Mouse (Mus musculus) forebrain, embryonic 12.5 days (tissue): ENCODE data around the gene Erc2. TPM values are rescaled to one million over a fixed set of nuclear protein-coding genes. Genes with fewer than 3 reads are reported as not detected.

Source experiments
- ATAC-seq: fragments of 200-750 bp; cut with Nextera tagmentation; 2 replicates; pipeline ENCODE4 v1.8.0; 2017; ENCODE audit warnings: moderate TSS enrichment; ENCODE audit not compliant: low FRiP score
- H3K27ac ChIP-seq: fragments of 300-500 bp; sonication (generic); 2 replicates; pipeline ENCODE4 v1.5.1; 2016; ENCODE audit warnings: mild to moderate bottlenecking
- H3K27me3 ChIP-seq: fragments of 300-500 bp; sonication (generic); 2 replicates; pipeline ENCODE4 v1.6.1; 2016; ENCODE audit warnings: mild to moderate bottlenecking
- H3K36me3 ChIP-seq: fragments of 300-500 bp; sonication (generic); replicated peaks from 2 replicates; pipeline ENCODE4 v1.6.1; 2016; ENCODE audit warnings: mild to moderate bottlenecking
- H3K4me1 ChIP-seq: fragments of 300-500 bp; sonication (generic); 2 replicates; pipeline ENCODE4 v1.6.1; 2016
- H3K4me2 ChIP-seq: fragments of 300-500 bp; sonication (generic); 2 replicates; pipeline ENCODE4 v1.6.1; 2016; ENCODE audit warnings: mild to moderate bottlenecking, moderate library complexity
- H3K4me3 ChIP-seq: fragments of 300-500 bp; sonication (generic); replicated peaks from 2 replicates; pipeline ENCODE4 v1.5.1; 2016; ENCODE audit warnings: mild to moderate bottlenecking
- H3K9ac ChIP-seq: fragments of 300-500 bp; sonication (generic); 2 replicates; pipeline ENCODE4 v1.6.1; 2016; ENCODE audit warnings: mild to moderate bottlenecking
- H3K9me3 ChIP-seq: fragments of 300-500 bp; sonication (generic); 2 replicates; pipeline ENCODE4 v1.6.1; 2016
- WGBS: fragments of 180-500 bp; shearing (Covaris S2); methylation state at CpG from one replicate; pipeline ENCODE4 v1.1.7; 2016; 5-methylcytosine and 5-hydroxymethylcytosine counted together
- polyA plus RNA-seq: library from polyadenylated mRNA; unstranded; fragments of >200 nt; fragmentation: Nextera tagmentation; extraction: Ambion mirVana; gene quantifications from 2 replicates; pipeline ENCODE4 v1.2.1, GENCODE M21; 2016

The Erc2 gene
- polyA plus RNA-seq, 1 experiment from 2014 or later: 31.7 TPM

- no peaks in the 10 kb centered on the region; the same call in 1 of the 2 replicates for H3K4me1 ChIP-seq
- no peaks in the 10 kb centered on the region for H3K9me3 ChIP-seq
- H3K4me2 ChIP-seq: no peak overlapping the region
- WGBS: 97% methylated on average over 2 of the region's 2 CpGs
- H3K36me3 ChIP-seq: no peaks in the 10 kb centered on the region
- no peaks in the 10 kb centered on the region for H3K27me3 ChIP-seq
- H3K9ac ChIP-seq: no peak overlapping the region
- ATAC-seq: no peak
- H3K4me3 ChIP-seq: no peak overlapping the region
- H3K27ac ChIP-seq: no peak overlapping the region
Observed at GRCm38 (mm10) chr14:27785562-27785961, 163.3 kb downstream of the Erc2 start.

DNA sequence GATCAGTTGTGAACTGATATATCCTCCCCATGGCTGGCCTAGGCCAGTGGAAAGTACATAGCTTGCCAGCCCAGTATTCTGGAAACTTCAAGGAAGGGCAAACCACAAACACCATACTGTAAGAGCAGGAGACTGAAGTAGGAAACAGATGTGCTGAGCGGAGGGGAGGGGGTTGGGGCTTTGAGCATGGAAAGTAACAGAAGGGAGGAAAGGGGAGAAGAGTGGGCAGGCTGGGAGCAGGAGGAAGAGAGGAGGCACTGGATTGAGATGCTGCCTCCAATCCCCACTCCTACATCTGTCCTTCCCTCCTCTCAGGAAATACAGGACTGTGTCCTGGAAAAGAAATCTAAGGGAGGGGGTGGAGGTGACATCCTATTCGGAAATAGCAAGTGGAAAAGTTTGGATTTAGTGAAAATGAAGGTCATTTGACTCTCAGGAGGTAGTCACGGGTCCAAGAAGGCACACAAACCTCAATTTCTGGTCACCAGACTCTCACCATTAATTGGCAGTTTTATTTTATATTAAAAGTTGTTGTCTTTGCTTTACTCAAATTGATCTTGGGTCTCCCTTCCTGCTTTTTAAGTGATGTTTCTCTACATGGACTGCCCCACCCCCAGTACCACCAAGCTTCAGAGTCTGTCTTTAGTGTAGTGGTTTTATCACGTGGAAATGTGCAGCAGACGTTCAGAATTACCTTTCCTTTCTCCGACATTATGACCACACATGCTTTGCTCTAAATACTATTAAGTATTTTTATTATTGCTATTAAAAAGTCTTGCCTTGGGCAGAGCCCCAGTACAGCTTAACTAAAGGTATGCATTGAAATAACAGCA lies 167.1 kb downstream of the Erc2 start:
- no peak overlapping the region for H3K4me2 ChIP-seq
- ATAC-seq: no peak
- WGBS: 78% methylated on average over 6 of the region's 6 CpGs

GRCm38 (mm10) chr14:27798184-27798934 lies 176.1 kb downstream of the Erc2 start:
- Histone ChIP-seq H3K36me3 (no peaks in the 10 kb centered on the region), H3K27ac (no peak overlapping the region), H3K4me3 (no peak overlapping the region), H3K4me1 (peaks cover 9% of the 10 kb centered on the region), H3K27me3 (no peaks in the 10 kb centered on the region), H3K4me2 (no peak overlapping the region), H3K9me3 (no peaks in the 10 kb centered on the region), H3K9ac (no peak overlapping the region)
- WGBS: 74% methylated on average over 11 of the region's 11 CpGs
- no peak for ATAC-seq

More for the DNA sequence above, 167.1 kb downstream of the Erc2 start:
- H3K4me1 ChIP-seq: no peaks in the 10 kb centered on the region
- H3K27me3 ChIP-seq: no peaks in the 10 kb centered on the region
- H3K9ac ChIP-seq: no peak overlapping the region
- no peaks in the 10 kb centered on the region for H3K36me3 ChIP-seq
- no peak overlapping the region for H3K27ac ChIP-seq
- no peaks in the 10 kb centered on the region for H3K9me3 ChIP-seq
- no peak overlapping the region for H3K4me3 ChIP-seq

DNA sequence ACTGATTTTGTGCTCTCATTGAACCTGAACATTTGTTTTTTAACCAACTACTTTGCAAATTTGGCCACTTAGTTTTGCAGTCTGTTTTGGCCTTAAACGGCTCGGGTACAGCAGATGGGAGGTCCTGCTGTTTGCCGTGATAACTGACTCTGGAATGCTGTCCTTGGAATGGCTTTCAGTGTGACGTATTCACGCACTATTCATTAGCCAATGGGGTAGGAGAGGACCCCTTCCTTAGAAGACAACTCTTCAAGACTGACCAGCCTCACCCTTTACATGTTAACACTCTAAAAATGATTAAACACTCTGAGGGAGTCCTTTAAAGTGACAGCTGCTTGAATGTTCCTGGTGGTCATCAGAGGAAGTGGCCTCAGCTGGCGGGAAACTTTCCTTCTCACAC lies 178.5 kb downstream of the Erc2 start:
- H3K4me1 ChIP-seq: peaks cover 18% of the 10 kb centered on the region
- no peak overlapping the region for H3K4me3 ChIP-seq

DNA sequence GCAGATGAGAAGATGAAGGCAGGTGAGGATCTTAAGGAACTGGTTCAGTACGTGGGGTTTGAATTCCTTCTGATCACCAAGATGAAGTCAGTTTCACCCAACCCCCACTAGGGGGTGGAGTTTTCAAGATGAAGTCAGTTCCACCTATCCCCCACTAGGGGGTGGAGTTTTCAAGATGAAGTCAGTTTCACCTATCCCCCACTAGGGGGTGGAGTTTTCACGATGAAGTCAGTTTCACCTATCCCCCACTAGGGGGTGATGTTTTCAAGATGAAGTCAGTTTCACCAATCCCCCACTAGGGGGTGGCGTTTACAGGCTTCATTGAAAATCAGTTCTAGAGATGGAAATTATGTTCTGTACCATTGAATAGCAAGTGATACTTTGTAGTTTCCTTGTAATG lies 181.7 kb downstream of the Erc2 start:
- Histone ChIP-seq H3K4me1 (peaks cover 12% of the 10 kb centered on the region), H3K4me3 (no peak overlapping the region), H3K4me2 (no peak overlapping the region), H3K27me3 (peaks cover 6% of the 10 kb centered on the region; the same call in 1 of the 2 replicates), H3K9ac (no peak overlapping the region), H3K36me3 (no peaks in the 10 kb centered on the region), H3K27ac (no peak overlapping the region), H3K9me3 (no peaks in the 10 kb centered on the region)
- 89% methylated on average over 3 of the region's 3 CpGs for WGBS
- ATAC-seq: no peak

More for the DNA sequence above, 178.5 kb downstream of the Erc2 start:
- H3K4me2 ChIP-seq: no peak overlapping the region
- no peak overlapping the region for H3K27ac ChIP-seq
- no peak for ATAC-seq
- H3K36me3 ChIP-seq: no peaks in the 10 kb centered on the region
- no peaks in the 10 kb centered on the region for H3K9me3 ChIP-seq
- H3K27me3 ChIP-seq: no peaks in the 10 kb centered on the region
- WGBS: 72% methylated on average over 6 of the region's 6 CpGs
- no peak overlapping the region for H3K9ac ChIP-seq

DNA sequence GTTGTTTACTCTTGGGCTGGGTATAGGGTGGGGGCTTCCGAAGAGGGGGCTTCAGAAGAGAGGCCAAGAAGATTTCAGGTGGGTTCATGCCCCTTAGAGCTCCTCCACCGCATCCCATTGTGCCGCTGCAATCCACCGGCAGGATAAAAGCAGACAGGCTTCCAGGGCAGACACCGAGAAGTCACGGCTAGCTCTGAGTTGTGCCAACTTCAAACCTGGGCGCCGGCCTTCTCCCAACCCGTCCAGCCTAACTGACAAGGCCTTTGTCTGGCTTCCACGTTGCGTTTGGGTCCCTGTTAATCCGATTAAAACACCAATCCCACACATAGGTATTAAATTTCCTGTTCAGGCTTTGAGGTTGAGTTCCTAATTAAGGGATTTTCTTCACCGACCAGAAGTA lies 182.8 kb downstream of the Erc2 start:
- ATAC-seq: no peak
- no peaks in the 10 kb centered on the region for H3K36me3 ChIP-seq
- no peak overlapping the region for H3K4me3 ChIP-seq
- H3K27ac ChIP-seq: no peak overlapping the region
- no peaks in the 10 kb centered on the region for H3K9me3 ChIP-seq
- peaks cover 12% of the 10 kb centered on the region for H3K4me1 ChIP-seq
- H3K27me3 ChIP-seq: peaks cover 6% of the 10 kb centered on the region; the same call in 1 of the 2 replicates
- H3K4me2 ChIP-seq: no peak overlapping the region
- WGBS: 28% methylated on average over 13 of the region's 13 CpGs
- no peak overlapping the region for H3K9ac ChIP-seq

- H3K9me3 ChIP-seq: no peaks in the 10 kb centered on the region
- no peak for ATAC-seq
- no peak overlapping the region for H3K9ac ChIP-seq
- H3K27me3 ChIP-seq: peaks cover 10% of the 10 kb centered on the region
- H3K4me3 ChIP-seq: no peak overlapping the region
- no peaks in the 10 kb centered on the region for H3K36me3 ChIP-seq
- peaks cover 13% of the 10 kb centered on the region for H3K4me1 ChIP-seq
- WGBS: 3% methylated on average over 9 of the region's 9 CpGs
- no peak overlapping the region for H3K4me2 ChIP-seq
- no peak overlapping the region for H3K27ac ChIP-seq
Observed at GRCm38 (mm10) chr14:27808080-27808479, 185.9 kb downstream of the Erc2 start.

DNA sequence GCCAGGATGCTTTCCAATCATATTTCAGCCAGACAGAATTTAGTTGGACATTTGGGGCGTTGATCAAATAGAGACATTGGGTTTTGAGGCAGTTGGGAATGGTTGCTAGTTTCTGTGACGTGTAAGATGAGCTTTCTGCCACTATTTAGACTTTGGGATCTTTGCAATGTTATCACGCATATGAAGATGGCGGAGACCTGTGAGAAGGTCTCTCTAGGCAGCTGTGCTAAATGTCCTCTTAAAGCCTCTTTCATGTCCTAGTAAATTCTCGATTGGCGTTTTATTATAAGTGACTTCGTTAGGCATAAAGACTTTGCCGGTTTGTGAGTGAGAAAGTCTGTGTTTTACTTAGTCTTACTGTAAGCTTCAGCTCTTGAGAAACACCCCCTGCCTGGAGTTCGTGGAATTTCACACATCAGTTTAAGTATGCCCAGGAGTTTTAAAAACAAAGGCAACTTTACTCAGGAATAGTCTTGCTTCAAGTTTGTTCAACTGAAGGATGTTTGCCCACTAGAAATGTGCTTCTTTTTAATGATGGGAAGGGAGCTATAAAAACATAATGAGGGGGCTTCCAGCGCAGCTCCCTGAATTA lies 186.4 kb downstream of the Erc2 start:
- Histone ChIP-seq H3K27ac (no peak overlapping the region), H3K36me3 (no peaks in the 10 kb centered on the region), H3K4me3 (no peak overlapping the region), H3K27me3 (peaks cover 10% of the 10 kb centered on the region), H3K9me3 (no peaks in the 10 kb centered on the region), H3K4me1 (peaks cover 13% of the 10 kb centered on the region), H3K9ac (no peak overlapping the region), H3K4me2 (no peak overlapping the region)
- WGBS: 62% methylated on average over 10 of the region's 10 CpGs
- no peak for ATAC-seq

GRCm38 (mm10) chr14:27810790-27811189 lies 188.6 kb downstream of the Erc2 start:
- Histone ChIP-seq H3K36me3 (no peaks in the 10 kb centered on the region), H3K27ac (no peak overlapping the region), H3K4me2 (no peak overlapping the region), H3K27me3 (peaks cover 10% of the 10 kb centered on the region), H3K9me3 (no peaks in the 10 kb centered on the region), H3K4me1 (peaks cover 4% of the 10 kb centered on the region), H3K4me3 (no peak overlapping the region), H3K9ac (no peak overlapping the region)
- WGBS: 11% methylated on average over 7 of the region's 7 CpGs
- no peak for ATAC-seq

DNA sequence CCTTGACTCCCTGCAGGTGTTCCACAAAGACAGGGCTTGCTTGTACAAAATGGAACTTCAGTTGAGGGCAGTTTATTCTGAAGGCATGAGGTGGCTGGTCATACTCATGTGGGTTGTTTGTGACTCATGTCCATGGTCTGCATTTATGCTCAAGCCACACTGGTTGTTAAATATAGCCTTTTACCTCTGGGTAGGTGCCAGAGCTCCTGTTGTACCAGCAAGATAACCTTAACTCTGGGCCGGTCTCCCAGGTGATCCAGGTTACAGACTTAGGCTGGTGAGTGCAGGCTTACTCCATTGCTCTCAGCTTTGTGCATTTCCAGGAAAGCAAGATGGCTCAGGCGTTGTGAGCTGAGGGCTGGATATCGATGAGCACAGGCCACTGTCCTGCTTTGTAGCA lies 189.4 kb downstream of the Erc2 start:
- Histone ChIP-seq H3K4me2 (no peak overlapping the region), H3K27ac (no peak overlapping the region), H3K27me3 (peaks cover 9% of the 10 kb centered on the region), H3K9ac (no peak overlapping the region), H3K36me3 (no peaks in the 10 kb centered on the region), H3K4me1 (peaks cover 4% of the 10 kb centered on the region), H3K9me3 (no peaks in the 10 kb centered on the region), H3K4me3 (no peak overlapping the region)
- no peak for ATAC-seq
- 94% methylated on average over 3 of the region's 3 CpGs for WGBS

GRCm38 (mm10) chr14:27815739-27816138 lies 193.5 kb downstream of the Erc2 start:
- no peaks in the 10 kb centered on the region for H3K9me3 ChIP-seq
- H3K36me3 ChIP-seq: no peaks in the 10 kb centered on the region
- no peak overlapping the region for H3K9ac ChIP-seq
- peak; percentile 30; the same call in 1 of the 2 replicates for ATAC-seq
- no peak overlapping the region for H3K4me3 ChIP-seq
- H3K27ac ChIP-seq: no peak overlapping the region
- H3K4me2 ChIP-seq: no peak overlapping the region
- WGBS: 57% methylated on average over 6 of the region's 6 CpGs
- peaks cover 4% of the 10 kb centered on the region; the same call in 1 of the 2 replicates for H3K27me3 ChIP-seq
- H3K4me1 ChIP-seq: peaks cover 3% of the 10 kb centered on the region

DNA sequence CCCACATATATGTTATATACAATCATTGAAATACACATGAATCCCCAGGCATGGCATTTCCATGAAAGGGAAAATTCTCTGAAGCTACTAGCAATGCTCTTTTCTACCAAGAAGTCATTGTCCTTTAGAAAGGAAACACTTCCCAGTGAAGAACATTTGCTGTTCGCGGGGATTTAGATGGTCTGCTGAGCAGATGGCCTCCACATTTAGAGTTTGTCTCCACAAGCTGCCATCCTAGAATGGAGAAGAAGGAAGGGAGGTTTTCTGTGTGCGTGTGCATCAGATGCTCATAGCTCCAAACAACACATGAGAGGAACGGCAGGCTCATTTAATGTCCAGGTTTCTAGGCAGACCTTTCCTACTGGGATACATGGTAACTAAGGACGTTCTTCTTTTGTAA lies 196.8 kb downstream of the Erc2 start:
- H3K4me2 ChIP-seq: no peak overlapping the region
- ATAC-seq: no peak
- WGBS: 91% methylated on average over 5 of the region's 5 CpGs
- H3K36me3 ChIP-seq: no peaks in the 10 kb centered on the region
- H3K9ac ChIP-seq: no peak overlapping the region
- no peaks in the 10 kb centered on the region for H3K4me1 ChIP-seq
- no peak overlapping the region for H3K4me3 ChIP-seq
- H3K9me3 ChIP-seq: no peaks in the 10 kb centered on the region
- no peak overlapping the region for H3K27ac ChIP-seq
- H3K27me3 ChIP-seq: no peaks in the 10 kb centered on the region
